Mouse (Mus musculus): ENCODE measurements around the gene Tas2r122. TPM values are rescaled to one million over a fixed set of nuclear protein-coding genes. Genes with fewer than 3 reads are reported as not detected.

The Tas2r122 gene
- not detected in 2 replicates for polyA plus RNA-seq (2015; fragmentation: Nextera tagmentation; extraction: Ambion mirVana)

DNA sequence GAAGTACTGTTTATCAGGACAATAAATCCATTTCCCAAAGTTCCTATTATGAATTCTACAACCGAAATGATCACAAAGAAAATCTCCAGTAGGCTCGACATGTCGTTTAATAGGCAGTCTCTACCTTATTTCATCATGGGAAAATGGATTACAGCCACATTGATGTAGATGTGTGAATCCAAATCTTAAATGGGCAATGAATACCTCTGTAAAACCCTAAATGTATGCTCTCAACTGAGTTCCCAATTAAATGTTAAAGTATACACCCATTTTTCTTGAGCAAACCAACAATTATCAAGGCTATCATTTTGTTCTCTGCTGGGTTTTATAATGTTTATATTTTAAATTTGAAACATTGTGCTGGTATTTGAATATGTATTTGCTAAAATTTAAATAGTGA is at the start of gene Tas2r122:
Tas2r122 (minus strand) TSS at position 101 of the 400 bp plus-strand sequence.

DNA sequence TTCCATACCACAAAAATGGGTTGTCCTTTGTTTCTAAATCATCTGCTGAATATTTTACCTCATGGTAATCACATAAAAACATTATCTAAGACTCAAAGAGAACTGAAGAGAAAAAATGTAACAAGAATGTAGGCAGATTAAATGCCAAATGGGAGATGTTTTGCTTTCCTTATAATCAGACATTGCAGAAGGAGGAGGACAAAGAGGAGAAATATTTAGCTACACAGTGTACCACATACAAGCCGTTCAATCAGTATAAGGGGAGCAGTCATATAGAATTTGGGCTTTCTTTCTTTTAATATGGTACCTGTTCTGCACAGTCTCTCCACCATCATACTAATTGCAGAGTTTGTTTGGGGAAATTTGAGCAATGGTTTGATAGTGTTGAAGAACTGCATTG is 42.7 kb upstream of the Tas2r122 start, which contains the start of gene Tas2r124:
Tas2r124 (plus strand) TSS at position 301 of the 400 bp plus-strand sequence.

GRCm38 (mm10) chr6:132737935-132738334 is 26.2 kb upstream of the Tas2r122 start, which contains the start of gene Tas2r115:
Gene Tas2r115, minus strand, starts transcription at chr6:132738035.

GRCm38 (mm10) chr6:132700907-132701306 is 10.8 kb downstream of the Tas2r122 start, which contains the start of gene Tas2r121:
Gene Tas2r121, minus strand, starts transcription at chr6:132701007.

Other genes with a start within 250 kb of the Tas2r122 start
- not detected in 2 replicates for gene Prh1, start 142.1 kb downstream of the Tas2r122 start, polyA plus RNA-seq (2015; fragmentation: Nextera tagmentation; extraction: Ambion mirVana)
- not detected in 2 replicates for gene Prp2, start 116.0 kb downstream of the Tas2r122 start, polyA plus RNA-seq (2015; fragmentation: Nextera tagmentation; extraction: Ambion mirVana)
- not detected in 2 replicates for gene A630073D07Rik, start 60.4 kb downstream of the Tas2r122 start, polyA plus RNA-seq (2015; fragmentation: Nextera tagmentation; extraction: Ambion mirVana)
- gene Tas2r120, start 55.0 kb downstream of the Tas2r122 start, polyA plus RNA-seq (2015; fragmentation: Nextera tagmentation; extraction: Ambion mirVana) = not detected in 2 replicates
- not detected in 2 replicates for gene Tas2r121, start 10.9 kb downstream of the Tas2r122 start, polyA plus RNA-seq (2015; fragmentation: Nextera tagmentation; extraction: Ambion mirVana)
- not detected in 2 replicates for gene Tas2r115, start 26.1 kb upstream of the Tas2r122 start, polyA plus RNA-seq (2015; fragmentation: Nextera tagmentation; extraction: Ambion mirVana)
- not detected in 2 replicates for gene Tas2r124, start 42.8 kb upstream of the Tas2r122 start, polyA plus RNA-seq (2015; fragmentation: Nextera tagmentation; extraction: Ambion mirVana)
- not detected in 2 replicates for gene Tas2r102, start 50.2 kb upstream of the Tas2r122 start, polyA plus RNA-seq (2015; fragmentation: Nextera tagmentation; extraction: Ambion mirVana)
- not detected in 2 replicates for gene Tas2r136, start 66.2 kb upstream of the Tas2r122 start, polyA plus RNA-seq (2015; fragmentation: Nextera tagmentation; extraction: Ambion mirVana)
- not detected in 2 replicates for gene Tas2r117, start 90.9 kb upstream of the Tas2r122 start, polyA plus RNA-seq (2015; fragmentation: Nextera tagmentation; extraction: Ambion mirVana)
- gene Tas2r123, start 135.2 kb upstream of the Tas2r122 start, polyA plus RNA-seq (2015; fragmentation: Nextera tagmentation; extraction: Ambion mirVana) = not detected in 2 replicates
- gene Tas2r116, start 143.5 kb upstream of the Tas2r122 start, polyA plus RNA-seq (2015; fragmentation: Nextera tagmentation; extraction: Ambion mirVana) = not detected in 2 replicates
- gene Tas2r110, start 156.1 kb upstream of the Tas2r122 start, polyA plus RNA-seq (2015; fragmentation: Nextera tagmentation; extraction: Ambion mirVana) = not detected in 2 replicates
- not detected in 2 replicates for gene Tas2r113, start 181.1 kb upstream of the Tas2r122 start, polyA plus RNA-seq (2015; fragmentation: Nextera tagmentation; extraction: Ambion mirVana)
- gene Tas2r125, start 197.7 kb upstream of the Tas2r122 start, polyA plus RNA-seq (2015; fragmentation: Nextera tagmentation; extraction: Ambion mirVana) = not detected in 2 replicates
- gene Tas2r129, start 239.2 kb upstream of the Tas2r122 start, polyA plus RNA-seq (2015; fragmentation: Nextera tagmentation; extraction: Ambion mirVana) = not detected in 2 replicates
- gene Tas2r131, start 246.0 kb upstream of the Tas2r122 start, polyA plus RNA-seq (2015; fragmentation: Nextera tagmentation; extraction: Ambion mirVana) = not detected in 2 replicates